Mouse (Mus musculus): ENCODE data around the gene Inppl1.

Gene Inppl1

DNA sequence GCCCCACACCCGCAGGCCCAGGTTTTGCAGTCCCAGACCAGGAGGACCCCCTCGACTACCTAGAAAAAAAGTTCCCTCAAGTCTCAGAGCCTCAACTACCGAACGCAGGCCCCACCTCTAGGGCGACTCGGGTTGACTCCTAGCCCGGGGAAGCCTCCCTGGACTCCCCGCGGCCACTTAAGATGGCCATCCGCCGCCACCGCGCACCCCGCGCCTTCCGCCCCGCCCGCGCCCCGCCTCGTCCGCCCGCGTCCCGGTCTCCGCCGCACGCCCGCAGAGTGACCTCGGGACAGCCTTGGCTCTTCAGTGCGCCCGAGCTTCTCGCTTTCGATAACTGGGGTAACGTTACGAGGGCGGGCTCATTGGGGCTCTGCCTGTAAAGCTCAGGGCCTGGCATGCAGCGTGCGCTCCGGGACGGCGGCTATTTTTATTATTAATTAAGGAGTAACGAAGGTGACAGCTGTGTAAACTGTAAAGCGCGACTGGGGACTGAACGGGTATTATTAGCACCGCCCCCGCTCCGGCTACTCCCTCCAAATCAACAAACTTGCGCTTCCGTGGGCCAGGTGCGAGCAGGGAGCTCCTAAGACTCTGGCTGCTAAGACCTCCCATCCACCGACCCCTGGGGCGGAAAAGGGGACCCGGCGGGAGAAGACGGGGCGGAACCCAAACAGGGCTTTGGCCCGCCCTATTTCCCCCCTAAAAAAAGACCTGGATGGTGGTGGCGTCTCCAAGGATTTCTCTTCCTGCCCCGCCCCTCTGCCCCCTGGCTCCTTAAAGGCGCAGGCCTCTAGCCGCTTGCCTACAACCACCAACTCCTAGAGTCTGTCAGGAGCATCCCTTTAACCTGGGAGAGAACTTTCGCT lies at the start of gene Inppl1:
Gene Inppl1, minus strand, starts transcription at position 624 of the 866 bp plus-strand sequence.
- in situ Hi-C loops (cut with MboI, MseI), result no loop called here

DNA sequence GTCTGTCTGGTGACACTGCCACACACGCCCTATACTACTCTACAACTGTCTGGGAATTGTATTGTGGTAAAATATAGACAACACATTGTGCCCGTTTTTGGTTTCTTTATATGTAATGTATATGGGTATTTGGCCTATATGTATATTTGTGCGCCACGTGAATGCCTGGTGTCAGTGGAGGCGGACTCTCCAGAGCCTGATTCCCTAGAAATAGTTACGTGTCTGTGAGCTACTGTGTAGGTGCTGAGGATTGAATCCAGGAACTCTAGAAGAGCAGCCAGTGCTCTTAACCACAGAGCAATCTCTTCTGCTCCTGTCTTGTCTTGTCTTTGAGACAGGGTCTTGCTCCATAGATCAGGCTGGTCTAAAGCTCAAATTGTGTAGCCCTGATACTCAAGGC lies 48.2 kb upstream of the Inppl1 start:
- in situ Hi-C loops (cut with MboI, MseI), result loop anchor here (5.0 kb wide), 1 partner anchor 34 kb away; no protein-coding TSS in a partner anchor

GRCm38 (mm10) chr7:101884160-101884559 lies 46.1 kb upstream of the Inppl1 start:
- in situ Hi-C loops (cut with MboI, MseI), result no loop called here

DNA sequence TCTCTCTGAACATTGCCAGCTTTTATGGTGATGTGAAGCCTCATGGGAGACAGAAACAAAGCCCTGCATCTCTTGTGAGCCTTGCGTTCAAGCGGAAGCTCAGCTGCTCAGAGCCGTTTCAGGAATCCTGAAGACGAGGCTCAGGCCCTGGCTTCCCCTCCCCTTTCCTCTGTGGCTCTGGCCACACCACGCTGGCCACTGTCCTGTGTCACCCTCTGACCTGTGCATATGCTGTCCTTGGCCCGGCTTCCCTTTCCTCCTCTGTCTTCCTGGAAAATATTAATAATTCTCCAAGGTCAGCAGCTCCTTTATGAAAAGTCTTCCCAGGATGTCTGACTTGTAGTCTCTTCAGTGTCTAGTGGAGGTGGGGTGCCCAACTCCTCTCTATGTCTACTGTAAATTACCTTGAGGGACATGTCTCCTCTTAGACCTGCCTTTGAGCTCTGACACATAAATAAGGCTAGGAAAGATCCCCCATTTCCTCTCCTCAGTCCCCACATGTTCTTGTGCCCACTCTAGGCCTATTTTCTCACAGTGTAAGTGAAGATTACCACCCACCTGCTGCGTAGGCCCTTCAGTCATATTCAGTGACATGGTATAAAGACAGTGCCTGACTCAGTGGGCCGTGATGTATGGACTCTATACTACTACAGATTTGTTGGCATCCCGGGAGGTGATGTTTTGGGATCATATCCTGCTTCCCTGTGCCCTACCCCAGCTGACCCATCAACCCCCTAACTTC lies 44.6 kb upstream of the Inppl1 start:
- in situ Hi-C loops (cut with MboI, MseI), result no loop called here

GRCm38 (mm10) chr7:101880855-101881254 lies 42.8 kb upstream of the Inppl1 start:
- in situ Hi-C loops (cut with MboI, MseI), result no loop called here

DNA sequence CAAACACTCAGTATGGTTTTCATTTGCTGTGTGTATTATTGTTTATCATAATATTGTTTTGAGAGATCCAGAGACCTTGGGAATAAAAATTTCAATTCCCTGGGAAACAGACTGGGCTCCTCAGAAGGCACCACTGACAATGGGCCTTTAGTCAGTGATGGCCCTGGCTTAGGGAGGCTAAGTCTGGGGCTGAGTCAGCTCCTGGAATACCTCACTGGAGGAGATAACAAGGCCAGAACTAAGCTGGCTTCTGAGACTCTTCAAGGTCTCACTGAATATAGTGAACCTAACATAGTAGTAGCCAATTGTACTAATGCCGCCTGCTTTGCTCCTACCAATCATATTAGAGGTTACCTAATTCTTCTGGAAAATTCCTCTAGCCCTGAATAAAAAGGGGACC lies 37.9 kb upstream of the Inppl1 start:
- in situ Hi-C loops (cut with MboI, MseI), result no loop called here

GRCm38 (mm10) chr7:101871296-101871695 lies 33.3 kb upstream of the Inppl1 start:
- in situ Hi-C loops (cut with MboI, MseI), result loop anchor here (5.0 kb wide), 1 partner anchor 59 kb away; no protein-coding TSS in a partner anchor

GRCm38 (mm10) chr7:101870629-101871028 lies 32.6 kb upstream of the Inppl1 start, which contains the start of gene Folr1:
Folr1 (minus strand) TSS chr7:101870788.
- in situ Hi-C loops (cut with MboI, MseI), result loop anchor here (5.0 kb wide), 1 partner anchor 58 kb away; no protein-coding TSS in a partner anchor

DNA sequence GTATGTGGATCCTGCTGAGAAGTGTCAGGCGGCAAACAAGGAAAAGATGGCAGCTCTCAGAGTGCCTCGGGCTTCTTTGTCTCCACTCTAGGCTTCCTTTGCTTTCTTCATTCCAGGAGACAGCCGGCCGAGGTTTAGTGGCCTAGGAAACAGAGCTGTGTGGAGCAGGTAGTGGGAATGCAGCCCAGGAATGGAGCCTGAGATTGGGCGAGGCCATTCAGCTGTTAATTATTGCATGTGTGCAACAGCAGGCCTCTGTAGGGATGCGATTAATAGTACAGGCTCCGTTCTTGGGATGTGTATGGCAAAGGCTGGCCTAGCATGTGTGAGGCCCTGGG lies 31.1 kb upstream of the Inppl1 start:
- in situ Hi-C loops (cut with MboI, MseI), result no loop called here

GRCm38 (mm10) chr7:101868241-101869162 lies 30.5 kb upstream of the Inppl1 start:
- in situ Hi-C loops (cut with MboI, MseI), result no loop called here

GRCm38 (mm10) chr7:101867482-101867881 lies 29.5 kb upstream of the Inppl1 start:
- in situ Hi-C loops (cut with MboI, MseI), result no loop called here

DNA sequence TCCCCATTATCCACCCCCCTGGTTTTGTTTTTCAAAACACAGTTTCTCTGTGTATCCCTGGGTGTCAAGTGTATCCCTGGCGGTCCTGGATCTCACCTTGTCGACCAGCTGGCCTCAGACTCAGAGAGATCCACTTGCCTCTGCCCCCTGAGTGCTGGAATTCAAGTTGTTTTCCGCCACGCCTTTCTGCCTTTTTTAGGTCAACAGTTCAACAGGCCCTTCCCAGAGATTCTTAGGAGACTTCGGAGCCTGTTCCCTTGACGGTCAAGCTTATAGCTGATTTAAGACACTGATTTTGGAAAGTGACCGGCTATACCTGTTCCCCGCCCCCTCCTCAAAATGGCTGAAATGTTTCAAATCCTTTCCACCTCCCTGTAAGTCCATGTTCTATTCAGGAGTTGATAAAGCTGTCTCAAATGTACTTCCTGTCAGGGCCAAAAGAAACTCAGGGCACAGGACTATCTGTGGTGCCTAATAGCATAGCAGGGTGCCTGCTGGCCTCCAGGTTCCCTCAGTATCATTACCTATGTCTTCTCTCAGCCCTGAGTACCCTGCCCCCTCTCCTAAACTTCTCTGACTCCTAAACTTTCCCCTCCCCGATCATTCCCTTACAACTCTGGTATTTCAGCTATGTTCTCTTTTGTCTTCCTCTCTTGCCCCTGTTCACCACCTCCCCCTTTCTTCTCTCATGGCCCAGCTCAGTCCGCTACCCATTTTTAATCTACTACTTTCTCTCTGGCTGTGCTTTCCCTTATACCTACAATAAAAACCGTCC lies 28.6 kb upstream of the Inppl1 start:
- in situ Hi-C loops (cut with MboI, MseI), result no loop called here

GRCm38 (mm10) chr7:101863415-101863814 lies 25.4 kb upstream of the Inppl1 start, which contains the start of gene Anapc15:
Anapc15 (plus strand) TSS chr7:101863715.
- in situ Hi-C loops (cut with MboI, MseI), result no loop called here

DNA sequence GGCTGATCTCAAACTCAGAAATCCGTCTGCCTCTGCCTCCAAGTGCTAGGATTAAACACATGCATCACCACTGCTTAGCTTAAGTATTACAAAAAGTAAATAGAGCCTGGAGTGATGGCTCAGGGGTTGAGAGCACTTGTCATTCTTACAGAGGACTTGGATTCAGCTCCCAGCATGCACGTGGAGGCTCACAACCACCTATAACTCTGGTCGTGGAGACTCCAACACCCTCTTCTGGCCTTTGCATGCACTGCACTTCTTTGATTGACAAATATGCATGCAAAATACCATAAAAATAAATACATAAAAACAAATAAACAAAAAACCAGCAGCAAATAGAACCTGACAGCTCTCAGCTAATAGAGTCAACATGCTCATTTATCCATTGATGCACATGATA lies 24.3 kb upstream of the Inppl1 start:
- in situ Hi-C loops (cut with MboI, MseI), result no loop called here

GRCm38 (mm10) chr7:101860978-101861377 lies 22.9 kb upstream of the Inppl1 start:
- in situ Hi-C loops (cut with MboI, MseI), result no loop called here

DNA sequence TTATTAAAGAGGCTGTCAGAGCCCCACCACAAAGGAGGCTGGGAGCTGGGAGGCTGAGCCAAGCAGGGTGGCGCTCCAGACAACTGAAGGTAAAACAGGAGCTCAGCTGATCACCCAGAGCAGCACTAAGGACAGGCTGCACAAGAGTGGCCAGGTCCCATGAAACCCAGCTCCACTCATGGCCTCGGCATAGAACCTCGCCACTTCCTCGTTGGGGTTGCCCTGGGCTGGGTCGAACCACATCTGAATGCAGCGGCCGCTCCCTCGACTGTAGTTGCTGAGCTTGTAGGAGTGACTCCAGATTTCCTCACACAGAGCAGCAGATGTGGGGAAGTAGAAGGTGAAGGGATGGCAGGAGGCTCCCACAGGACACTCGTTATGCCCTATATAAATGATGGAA lies 20.3 kb upstream of the Inppl1 start:
- in situ Hi-C loops (cut with MboI, MseI), result no loop called here

DNA sequence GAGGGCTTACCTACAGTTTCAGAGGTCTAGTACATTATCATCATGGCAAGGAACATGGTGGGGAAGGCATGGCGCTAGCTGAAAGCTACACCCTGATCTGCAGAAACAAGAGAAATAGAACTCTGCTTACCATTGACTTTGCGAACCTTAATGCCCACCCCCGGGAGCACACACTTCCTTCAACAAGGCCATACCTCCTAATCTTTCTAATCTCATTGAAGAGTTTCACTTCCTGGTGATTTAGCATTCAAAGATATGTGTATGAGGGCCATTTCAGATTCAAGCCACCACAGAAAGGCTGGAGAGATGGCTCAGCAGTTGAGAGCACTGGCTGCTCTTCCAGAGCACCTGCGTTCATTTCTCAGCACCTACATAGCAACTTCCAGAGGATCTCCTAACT lies 19.1 kb upstream of the Inppl1 start, which contains the start of gene Folr2:
Gene Folr2, minus strand, starts transcription at position 101 of the 400 bp plus-strand sequence.
- in situ Hi-C loops (cut with MboI, MseI), result no loop called here

DNA sequence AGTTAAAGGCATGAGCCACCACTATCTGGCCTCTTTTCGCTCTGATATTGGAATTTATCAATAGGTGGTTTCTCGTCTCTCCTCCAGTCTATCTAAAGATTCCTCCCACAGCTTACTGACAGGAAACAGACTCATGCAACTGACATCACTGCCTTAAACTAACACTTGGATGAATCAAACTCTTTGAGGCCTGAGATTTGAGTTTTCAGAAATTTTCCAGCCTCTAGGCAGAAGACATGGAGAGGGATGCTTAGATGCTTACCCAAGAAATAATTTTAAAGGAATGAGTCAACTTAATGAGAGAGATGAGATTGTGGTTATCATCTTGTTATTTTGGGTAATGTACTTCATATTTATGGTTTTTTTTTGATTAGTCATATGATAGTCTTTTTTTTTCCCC lies 15.8 kb upstream of the Inppl1 start:
- in situ Hi-C loops (cut with MboI, MseI), result loop anchor here (5.0 kb wide), 1 partner anchor 33 kb away; no protein-coding TSS in a partner anchor

GRCm38 (mm10) chr7:101852846-101853245 lies 14.8 kb upstream of the Inppl1 start:
- in situ Hi-C loops (cut with MboI, MseI), result loop anchor here (5.0 kb wide), 1 partner anchor 34 kb away; no protein-coding TSS in a partner anchor

DNA sequence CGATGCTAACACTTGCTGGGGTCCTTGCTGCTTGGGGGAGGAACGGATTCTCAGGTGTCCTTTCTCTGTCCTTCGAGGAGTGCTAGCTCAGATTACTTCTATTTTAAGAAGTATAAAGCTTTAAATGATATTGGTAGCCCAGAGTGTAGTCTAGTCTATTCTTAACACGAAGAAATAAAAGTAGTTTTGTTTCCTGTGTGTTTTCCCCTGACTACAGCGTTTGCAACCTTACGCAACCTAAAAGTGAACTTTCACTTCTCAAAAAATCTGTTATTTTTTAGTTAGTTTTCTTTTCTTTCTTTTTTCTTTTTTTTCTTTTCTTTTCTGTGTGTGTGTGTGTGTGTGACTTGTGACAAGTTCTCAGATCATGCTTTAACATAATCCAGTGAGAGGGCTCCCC lies 13.7 kb upstream of the Inppl1 start:
- in situ Hi-C loops (cut with MboI, MseI), result loop anchor here (5.0 kb wide), 1 partner anchor 36 kb away; no protein-coding TSS in a partner anchor

All from T-helper 2 cell (primary cell).